Mouse (Mus musculus) ES-Bruce4 (cell line): ENCODE measurements around the gene Lrpprc. TPM values are rescaled to one million over a fixed set of nuclear protein-coding genes. Genes with fewer than 3 reads are reported as not detected.

Experiments
- H3K27ac ChIP-seq: 2 replicates; pipeline ENCODE4 v1.5.1; 2012; ENCODE audit warnings: low read length, inconsistent platforms; ENCODE audit not compliant: insufficient read depth
- H3K27me3 ChIP-seq: 2 replicates; pipeline ENCODE4 v1.6.1; 2012; ENCODE audit warnings: mild to moderate bottlenecking, low read length, inconsistent platforms; ENCODE audit not compliant: control insufficient read depth, poor library complexity, insufficient read depth, severe bottlenecking
- H3K36me3 ChIP-seq: 2 replicates; pipeline ENCODE4 v1.6.1; 2012; ENCODE audit warnings: inconsistent platforms, mild to moderate bottlenecking, low read length, moderate library complexity; ENCODE audit not compliant: control insufficient read depth, poor library complexity, insufficient read depth, severe bottlenecking
- H3K4me1 ChIP-seq: one replicate; pipeline ENCODE4 v1.8.1; 2011; ENCODE audit warnings: low read length; ENCODE audit not compliant: control insufficient read depth, insufficient read depth
- H3K4me3 ChIP-seq: 2 replicates; pipeline ENCODE4 v1.5.1; 2011; ENCODE audit warnings: low read depth, mild to moderate bottlenecking, low read length
- H3K9ac ChIP-seq: 2 replicates; pipeline ENCODE4 v1.6.1; 2012; ENCODE audit warnings: low read depth, mild to moderate bottlenecking, inconsistent platforms; ENCODE audit not compliant: poor library complexity, severe bottlenecking
- H3K9me3 ChIP-seq: replicated peaks from 2 replicates; pipeline ENCODE4 v1.6.1; 2012; ENCODE audit warnings: mild to moderate bottlenecking, low read length, inconsistent platforms; ENCODE audit not compliant: control insufficient read depth, poor library complexity, insufficient read depth, severe bottlenecking
- CTCF ChIP-seq: IDR thresholded peaks from one replicate; pipeline ENCODE4 v1.8.1; 2011; ENCODE audit warnings: low read depth, low read length
- EP300 ChIP-seq: IDR thresholded peaks from 2 replicates; pipeline ENCODE4 v1.6.1; 2011; ENCODE audit warnings: low read depth, low read length; ENCODE audit not compliant: insufficient read depth
- POLR2A ChIP-seq: IDR thresholded peaks from one replicate; pipeline ENCODE4 v1.8.1; 2011; ENCODE audit warnings: low read length; ENCODE audit not compliant: insufficient read depth
- polyA plus RNA-seq: library from polyadenylated mRNA; stranded (reverse); fragments of >200 nt; gene quantifications from 2 replicates; pipeline ENCODE4 v1.2.4, GENCODE M21; 2011; ENCODE audit warnings: low read depth; ENCODE audit not compliant: missing spikeins, insufficient read depth, insufficient read length

Gene Lrpprc
- polyA plus RNA-seq, 1 experiment, result 78.8 TPM

GRCm38 (mm10) chr17:84672376-84673369 is 117.9 kb downstream of the Lrpprc start:
- TF ChIP-seq EP300 (no peak), CTCF (no peak), POLR2A (no peak)
- no peaks in the 10 kb centered on the region for H3K27me3 ChIP-seq
- H3K9me3 ChIP-seq, result no peaks in the 10 kb centered on the region
- H3K27ac ChIP-seq, result no peak overlapping the region
- H3K36me3 ChIP-seq, result no peaks in the 10 kb centered on the region
- no peaks in the 10 kb centered on the region for H3K4me1 ChIP-seq
- no peak overlapping the region for H3K9ac ChIP-seq
- H3K4me3 ChIP-seq, result no peak overlapping the region

DNA sequence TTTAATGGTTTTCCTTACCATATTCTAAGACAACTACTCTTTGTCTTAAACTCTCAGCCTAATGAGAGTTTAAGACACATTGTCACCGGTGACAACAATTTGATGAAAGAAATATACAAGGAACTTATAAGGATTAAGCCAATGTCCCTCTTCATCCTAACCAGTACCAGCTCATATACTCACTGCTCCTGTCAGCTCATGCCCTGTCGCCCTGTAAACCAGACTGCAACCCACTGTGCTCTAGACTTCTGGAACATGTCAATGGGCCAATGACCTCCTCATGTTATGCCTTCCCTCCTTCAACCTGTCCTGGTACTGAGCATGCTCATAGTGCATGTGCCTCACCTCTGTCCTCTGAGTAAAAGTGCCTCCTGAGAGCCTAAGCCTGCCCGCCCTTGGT is 122.7 kb downstream of the Lrpprc start:
- TF ChIP-seq CTCF (no peak), EP300 (no peak), POLR2A (no peak)
- Histone ChIP-seq H3K36me3 (no peaks in the 10 kb centered on the region), H3K4me3 (no peak overlapping the region), H3K27ac (no peak overlapping the region), H3K9ac (no peak overlapping the region), H3K4me1 (no peaks in the 10 kb centered on the region), H3K27me3 (no peaks in the 10 kb centered on the region), H3K9me3 (no peaks in the 10 kb centered on the region)

GRCm38 (mm10) chr17:84665691-84666090 is 124.9 kb downstream of the Lrpprc start:
- Histone ChIP-seq H3K36me3 (no peaks in the 10 kb centered on the region), H3K27ac (no peak overlapping the region), H3K9me3 (no peaks in the 10 kb centered on the region), H3K4me3 (no peak overlapping the region), H3K27me3 (no peaks in the 10 kb centered on the region), H3K9ac (no peak overlapping the region), H3K4me1 (no peaks in the 10 kb centered on the region)
- TF ChIP-seq POLR2A (no peak), EP300 (no peak), CTCF (no peak)

DNA sequence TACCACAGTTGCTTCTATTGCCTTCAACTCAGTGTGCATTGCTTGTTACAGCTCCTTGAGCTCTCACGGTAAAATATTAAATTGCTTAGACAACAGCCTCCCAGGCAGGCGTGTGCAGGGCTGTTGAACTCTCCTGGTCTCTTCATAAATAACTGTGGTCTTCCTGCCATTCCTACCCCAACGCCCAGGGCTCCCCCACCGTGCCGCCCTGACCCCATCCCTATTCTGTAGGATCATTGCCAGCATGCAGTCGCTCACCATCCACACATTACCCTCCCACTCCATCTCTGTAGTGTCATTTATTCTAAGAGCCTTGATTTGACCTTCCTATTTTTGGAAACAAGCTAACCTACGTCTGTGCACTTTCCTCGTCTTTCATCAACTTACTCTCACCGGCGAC is 125.5 kb downstream of the Lrpprc start:
- H3K4me3 ChIP-seq, result no peak overlapping the region
- TF ChIP-seq EP300, result no peak
- no peak for TF ChIP-seq POLR2A
- TF ChIP-seq CTCF, result no peak
- H3K27ac ChIP-seq, result no peak overlapping the region

DNA sequence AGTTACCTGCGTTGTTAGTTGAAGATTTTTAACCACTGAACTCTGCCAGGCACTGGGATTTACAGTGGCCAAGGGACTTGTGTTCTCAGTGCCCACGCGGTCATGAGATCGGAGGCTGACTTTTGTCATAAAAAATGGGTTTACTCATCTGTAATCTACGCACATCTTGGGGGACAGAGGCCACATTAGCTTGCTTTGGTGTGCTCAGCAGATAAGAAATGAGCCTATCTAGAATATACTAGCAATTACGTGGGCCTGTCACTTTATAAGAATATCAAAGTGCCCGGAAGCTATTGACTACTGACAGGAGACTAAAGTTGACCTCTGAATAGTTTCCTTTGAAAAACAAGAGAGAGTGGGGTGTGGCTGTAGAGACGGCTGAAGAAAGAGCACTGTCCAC is 131.6 kb downstream of the Lrpprc start:
- Histone ChIP-seq H3K4me3 (no peak overlapping the region), H3K9ac (no peak overlapping the region), H3K4me1 (no peaks in the 10 kb centered on the region), H3K27me3 (no peaks in the 10 kb centered on the region), H3K36me3 (no peaks in the 10 kb centered on the region), H3K27ac (no peak overlapping the region), H3K9me3 (no peaks in the 10 kb centered on the region)
- TF ChIP-seq EP300 (no peak), POLR2A (no peak), CTCF (no peak)

More for the DNA sequence above, 125.5 kb downstream of the Lrpprc start:
- Histone ChIP-seq H3K4me1 (no peaks in the 10 kb centered on the region), H3K36me3 (no peaks in the 10 kb centered on the region), H3K9ac (no peak overlapping the region), H3K9me3 (no peaks in the 10 kb centered on the region), H3K27me3 (no peaks in the 10 kb centered on the region)

GRCm38 (mm10) chr17:84658195-84658594 is 132.4 kb downstream of the Lrpprc start:
- no peaks in the 10 kb centered on the region for H3K4me1 ChIP-seq
- TF ChIP-seq CTCF (no peak), EP300 (no peak), POLR2A (no peak)
- no peak overlapping the region for H3K27ac ChIP-seq
- H3K27me3 ChIP-seq, result no peaks in the 10 kb centered on the region
- no peaks in the 10 kb centered on the region for H3K36me3 ChIP-seq
- H3K9me3 ChIP-seq, result no peaks in the 10 kb centered on the region
- no peak overlapping the region for H3K4me3 ChIP-seq
- H3K9ac ChIP-seq, result no peak overlapping the region
